Mouse (Mus musculus): ENCODE data around the gene Slc29a3. TPM values are rescaled to one million over a fixed set of nuclear protein-coding genes. Genes with fewer than 3 reads are reported as not detected.
"Not testable (repeated sequence)": the region's sequence is repeated elsewhere in the genome, so short reads cannot be mapped to it uniquely, and the experiment has no call there.

Gene Slc29a3
- polyA plus RNA-seq, 1 experiment = 3.5 TPM

GRCm38 (mm10) chr10:60735737-60736136 is 16.9 kb downstream of the Slc29a3 start:
- WGBS = 83% methylated on average over 1 of the region's 1 CpGs
- DNase-seq (ENCODE audit: low read depth, low spot score) = no peak

DNA sequence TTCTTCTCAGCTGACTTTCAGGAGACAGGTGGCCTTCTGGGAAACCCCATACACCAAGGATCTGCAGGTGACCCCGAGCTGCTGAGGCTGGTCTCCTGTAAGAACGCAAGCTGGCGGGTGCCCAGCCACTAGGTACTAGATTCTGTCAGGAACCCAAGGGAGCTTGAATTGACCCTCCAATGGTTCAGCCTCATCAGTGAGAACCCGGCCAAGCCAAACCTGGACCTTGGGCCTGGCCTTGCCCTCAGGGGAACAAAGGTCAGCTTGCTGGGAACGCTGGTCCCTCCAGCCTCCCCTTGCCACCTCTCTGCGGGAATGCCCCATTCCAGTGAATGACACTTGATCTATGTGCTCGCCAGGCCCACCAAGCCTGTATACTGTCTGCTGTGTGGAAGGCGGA is 19.1 kb downstream of the Slc29a3 start:
- WGBS = 86% methylated on average over 8 of the region's 8 CpGs
- DNase-seq (ENCODE audit: low read depth, low spot score) = no peak

DNA sequence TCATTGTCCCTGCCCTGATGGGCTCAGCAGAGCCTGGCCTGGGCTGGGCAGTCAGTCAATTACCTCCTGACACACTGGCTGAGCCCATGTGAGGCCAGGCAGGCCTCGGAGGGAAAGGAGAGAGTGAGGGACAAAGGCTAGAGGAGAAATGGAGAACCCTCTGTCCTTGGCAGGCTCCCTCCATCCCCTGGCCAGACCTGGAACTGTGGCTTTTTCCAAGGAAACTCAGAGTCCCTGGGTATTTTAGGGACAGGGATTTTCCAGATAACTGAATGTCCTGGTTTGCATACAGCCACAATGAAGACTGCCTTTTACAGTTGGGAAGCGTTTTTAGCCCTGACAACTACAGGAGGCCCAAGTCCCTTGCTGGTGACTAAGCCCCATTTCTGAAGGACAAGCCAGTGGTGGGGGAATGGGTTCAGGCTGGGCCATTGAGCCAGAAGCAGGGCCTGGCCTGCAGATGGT is 20.2 kb downstream of the Slc29a3 start:
- WGBS = 71% methylated on average over 2 of the region's 2 CpGs

GRCm38 (mm10) chr10:60731742-60732141 is 20.9 kb downstream of the Slc29a3 start:
- 59% methylated on average over 5 of the region's 5 CpGs for WGBS
- no peak for DNase-seq (ENCODE audit: low read depth, low spot score)

More for the DNA sequence above, 20.2 kb downstream of the Slc29a3 start:
- DNase-seq (ENCODE audit: low read depth, low spot score) = no peak

DNA sequence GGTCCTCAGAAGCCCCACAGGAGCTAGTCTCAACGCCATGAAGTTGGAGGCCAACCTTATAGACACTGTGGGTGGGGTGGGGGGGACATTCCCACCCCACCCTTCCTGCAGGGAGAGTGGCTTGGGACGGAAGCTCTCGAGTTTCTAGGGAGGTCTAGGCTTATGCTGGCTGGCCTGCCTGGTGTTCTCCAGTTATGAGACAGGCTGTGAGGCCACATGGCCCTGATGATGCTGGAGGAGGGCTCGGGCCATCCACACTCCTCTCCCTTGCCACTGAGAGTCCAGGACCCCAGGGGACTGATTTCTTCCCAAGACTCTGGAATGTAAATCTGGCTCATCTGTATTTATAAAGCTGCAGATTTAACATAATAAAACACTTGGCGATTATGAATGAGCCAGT is 25.3 kb downstream of the Slc29a3 start:
- no peak for DNase-seq (ENCODE audit: low read depth, low spot score)
- WGBS = 52% methylated on average over 5 of the region's 5 CpGs

DNA sequence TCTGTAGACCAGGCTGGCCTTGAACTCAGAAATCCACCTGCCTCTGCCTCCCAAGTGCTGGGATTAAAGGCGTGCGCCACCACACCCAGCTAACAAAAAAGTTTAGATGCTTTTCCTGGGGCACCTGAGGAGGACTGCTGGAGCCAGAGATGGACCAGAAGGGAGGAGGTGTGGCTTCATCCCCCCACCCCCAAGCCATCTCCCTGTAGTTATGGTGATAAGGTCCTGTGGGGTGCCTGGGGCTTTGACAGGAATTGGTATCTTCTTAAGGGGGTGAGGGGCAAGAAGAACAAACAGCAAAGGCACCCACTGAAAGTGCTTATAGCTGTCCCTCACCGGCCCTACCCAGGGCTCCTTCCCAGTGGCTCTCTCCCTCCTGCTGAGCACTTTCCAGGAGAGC is 25.7 kb downstream of the Slc29a3 start:
- 86% methylated on average over 3 of the region's 3 CpGs for WGBS
- no peak for DNase-seq (ENCODE audit: low read depth, low spot score)

- 74% methylated on average over 6 of the region's 6 CpGs for WGBS
- no peak for DNase-seq (ENCODE audit: low read depth, low spot score)
These were observed 28.1 kb downstream of the Slc29a3 start for GRCm38 (mm10) chr10:60724496-60724895.

DNA sequence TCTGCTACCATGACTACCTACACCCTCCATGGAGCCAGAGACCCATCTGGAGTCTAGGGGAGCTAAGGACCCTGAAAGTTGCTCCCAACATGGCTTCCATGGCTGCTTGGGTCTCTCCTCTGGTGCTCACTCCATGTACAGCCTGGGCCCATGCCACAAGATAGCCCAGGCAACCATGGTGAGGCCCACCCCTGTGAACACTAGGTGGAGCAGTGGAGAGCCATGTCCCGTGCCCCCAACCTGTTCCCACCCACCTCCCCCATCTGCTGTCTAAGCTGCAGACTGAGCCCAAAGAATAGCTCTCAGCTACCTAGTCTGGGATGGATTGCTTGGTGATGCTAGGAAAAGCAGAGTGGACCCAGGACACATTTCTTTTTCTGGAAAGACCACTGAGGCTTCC is 29.2 kb downstream of the Slc29a3 start:
- 62% methylated on average over 1 of the region's 1 CpGs for WGBS
- no peak for DNase-seq (ENCODE audit: low read depth, low spot score)

GRCm38 (mm10) chr10:60721640-60722039 is 31.0 kb downstream of the Slc29a3 start:
- DNase-seq (ENCODE audit: low read depth, low spot score) = no peak
- 66% methylated on average over 12 of the region's 12 CpGs for WGBS

DNA sequence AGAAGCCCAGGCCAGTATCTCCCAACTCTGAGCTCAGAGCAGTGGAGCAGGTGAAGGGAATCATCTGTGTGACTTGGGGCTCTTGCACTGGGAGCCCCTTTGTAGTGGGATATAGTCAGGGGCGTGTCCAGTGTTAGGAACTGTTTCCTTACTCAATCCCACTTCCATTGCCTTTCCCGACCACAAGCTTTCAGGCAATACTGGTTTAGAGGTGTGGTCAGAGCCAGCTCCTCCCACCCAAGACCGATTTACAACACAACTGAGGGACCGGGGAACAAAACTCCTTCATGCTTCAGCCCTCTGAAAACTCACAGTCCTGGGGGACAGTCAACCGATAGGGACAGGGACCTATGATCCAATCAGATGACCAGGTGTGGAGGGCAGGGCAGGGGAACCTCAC is 32.1 kb downstream of the Slc29a3 start:
- no peak for DNase-seq (ENCODE audit: low read depth, low spot score)
- 80% methylated on average over 5 of the region's 5 CpGs for WGBS

DNA sequence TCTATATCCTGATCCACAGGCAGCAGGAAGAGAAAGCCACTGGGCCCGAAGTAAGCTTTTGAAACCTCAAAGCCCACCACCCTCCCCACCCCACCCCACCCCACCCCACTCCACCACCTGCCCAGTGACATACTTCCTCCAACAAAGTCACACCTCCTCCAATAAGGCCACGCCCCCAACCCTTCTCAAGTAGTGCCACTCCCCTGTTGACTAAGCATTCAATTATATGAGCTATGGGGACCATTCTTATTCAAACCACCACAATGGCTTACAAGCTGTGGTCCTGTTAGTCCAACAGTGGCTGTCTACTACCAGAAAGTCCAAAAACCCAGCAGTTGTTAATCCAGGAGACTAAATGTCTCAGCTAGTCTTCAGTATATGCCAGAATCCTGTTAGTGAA is 34.1 kb downstream of the Slc29a3 start:
- WGBS = 90% methylated on average over 2 of the region's 2 CpGs
- DNase-seq (ENCODE audit: low read depth, low spot score) = no peak

GRCm38 (mm10) chr10:60716449-60716848 is 36.1 kb downstream of the Slc29a3 start:
- DNase-seq (ENCODE audit: low read depth, low spot score) = no peak
- WGBS = 83% methylated on average over 3 of the region's 3 CpGs

- not testable (repeated sequence) for DNase-seq (ENCODE audit: low read depth, low spot score)
- 47% methylated on average over 8 of the region's 8 CpGs for WGBS
These were observed 40.3 kb downstream of the Slc29a3 start for GRCm38 (mm10) chr10:60712299-60712698.

DNA sequence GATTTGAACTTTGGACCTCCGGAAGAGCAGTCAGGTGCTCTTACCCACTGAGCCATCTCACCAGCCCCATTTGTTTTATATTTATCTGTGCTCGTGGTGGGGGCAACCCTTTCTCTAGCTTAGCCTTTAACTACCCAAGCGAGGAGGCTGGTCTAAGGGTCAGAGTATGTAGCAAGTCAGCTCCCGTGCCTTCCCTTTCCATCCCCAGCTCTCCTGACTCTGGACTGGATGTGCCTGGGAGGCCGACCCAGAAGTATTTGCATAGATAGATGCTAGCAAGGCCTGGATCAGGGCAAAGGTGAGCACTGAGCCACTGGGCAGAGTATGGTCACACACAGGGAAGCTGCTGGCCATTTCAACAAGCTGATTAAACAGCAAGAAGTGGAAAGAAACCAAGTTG is 43.8 kb downstream of the Slc29a3 start:
- DNase-seq (ENCODE audit: low read depth, low spot score) = no peak
- WGBS = 76% methylated on average over 5 of the region's 5 CpGs

GRCm38 (mm10) chr10:60706268-60706667 is 46.3 kb downstream of the Slc29a3 start:
- DNase-seq (ENCODE audit: low read depth, low spot score) = no peak
- whole genome bisulfite sequencing = 79% methylated on average over 4 of the region's 4 CpGs

DNA sequence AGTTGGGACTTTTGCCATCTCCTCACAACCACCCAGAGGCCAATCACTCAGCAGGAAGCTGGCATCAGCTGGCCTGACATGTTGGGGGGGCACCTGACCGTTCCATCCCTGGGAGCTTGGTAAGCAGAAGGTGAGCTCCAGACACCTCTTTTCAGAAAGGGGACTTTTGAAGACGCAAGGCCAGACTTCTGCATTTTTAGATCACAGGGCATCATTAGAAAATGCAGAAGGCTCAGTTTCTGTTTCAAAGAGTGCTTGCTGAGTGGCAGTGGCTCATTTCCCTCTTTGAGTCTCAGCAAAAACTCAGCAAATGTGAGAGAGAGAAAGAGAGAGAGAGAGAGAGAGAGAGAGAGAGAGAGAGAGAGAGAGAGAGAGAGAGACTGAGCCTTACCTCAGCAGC is 47.5 kb downstream of the Slc29a3 start:
- no peak for DNase-seq (ENCODE audit: low read depth, low spot score)
- WGBS = 55% methylated on average over 2 of the region's 2 CpGs

DNA sequence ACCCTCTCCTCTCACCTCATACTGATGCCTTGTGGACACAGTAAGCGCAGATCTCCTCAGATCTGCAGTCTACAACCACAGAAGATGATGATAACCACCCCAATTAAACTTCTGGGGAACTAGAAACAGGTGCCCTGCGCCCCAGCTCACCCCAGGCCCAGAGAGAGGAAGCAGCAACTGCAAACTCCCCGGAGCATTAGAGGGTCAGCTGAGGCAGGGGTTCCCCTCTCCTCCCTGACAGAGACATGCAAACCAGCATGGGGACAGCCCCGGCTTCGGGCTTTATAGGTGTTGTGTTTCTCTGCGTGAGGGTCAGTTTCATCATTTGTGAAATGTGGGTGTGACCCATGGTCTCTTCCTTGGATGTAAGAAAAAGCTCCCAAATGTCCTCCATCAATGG is 54.8 kb downstream of the Slc29a3 start:
- WGBS = 71% methylated on average over 6 of the region's 6 CpGs
- DNase-seq (ENCODE audit: low read depth, low spot score) = no peak

DNA sequence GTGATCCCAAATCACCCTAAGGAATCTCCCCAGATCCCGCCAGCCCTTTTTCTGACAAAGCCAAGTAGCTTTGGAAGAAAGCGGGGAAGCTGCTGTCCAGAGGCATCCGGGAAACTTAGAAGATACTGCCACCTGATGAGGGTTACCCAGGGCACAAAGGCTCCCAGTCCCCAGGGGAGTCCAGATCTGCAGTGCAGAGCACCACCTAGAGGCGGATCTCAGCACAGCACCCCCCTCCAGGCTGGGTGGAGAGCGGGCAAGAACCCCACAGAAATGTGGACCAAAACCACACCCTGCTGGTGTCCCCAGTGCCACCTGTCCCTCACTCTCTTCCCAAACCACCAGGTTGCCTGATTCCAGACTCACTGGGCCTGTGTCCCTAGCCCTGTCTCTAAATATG is 55.6 kb downstream of the Slc29a3 start:
- DNase-seq (ENCODE audit: low read depth, low spot score) = no peak
- WGBS = 10% methylated on average over 5 of the region's 5 CpGs

DNA sequence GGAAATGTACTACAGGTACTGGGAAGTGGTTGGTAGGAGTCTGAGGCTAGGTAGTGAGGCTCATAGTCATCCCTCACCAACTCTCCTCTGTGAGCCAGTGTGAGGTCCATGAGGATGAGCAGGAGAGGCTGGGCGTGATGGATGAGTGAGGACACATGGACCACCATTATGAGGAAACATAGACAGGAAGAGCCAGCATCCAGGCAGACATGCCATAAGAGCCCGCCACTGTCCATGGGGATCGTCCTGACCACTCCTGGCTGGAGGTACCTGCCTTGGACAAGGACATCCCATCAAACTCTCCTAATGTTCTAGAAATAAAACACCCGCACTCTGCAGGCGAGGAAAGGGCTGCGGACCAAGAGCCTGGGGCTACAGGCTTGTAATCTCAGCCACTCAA is 56.2 kb downstream of the Slc29a3 start, which contains the start of gene Cdh23:
Cdh23 (minus strand) TSS at position 101 of the 400 bp plus-strand sequence.
- WGBS = 85% methylated on average over 6 of the region's 6 CpGs
- no peak for DNase-seq (ENCODE audit: low read depth, low spot score)

- 45% methylated on average over 20 of the region's 20 CpGs for WGBS
- DNase-seq (ENCODE audit: low read depth, low spot score) = no peak
These were observed 60.8 kb downstream of the Slc29a3 start for GRCm38 (mm10) chr10:60691671-60692390.

DNA sequence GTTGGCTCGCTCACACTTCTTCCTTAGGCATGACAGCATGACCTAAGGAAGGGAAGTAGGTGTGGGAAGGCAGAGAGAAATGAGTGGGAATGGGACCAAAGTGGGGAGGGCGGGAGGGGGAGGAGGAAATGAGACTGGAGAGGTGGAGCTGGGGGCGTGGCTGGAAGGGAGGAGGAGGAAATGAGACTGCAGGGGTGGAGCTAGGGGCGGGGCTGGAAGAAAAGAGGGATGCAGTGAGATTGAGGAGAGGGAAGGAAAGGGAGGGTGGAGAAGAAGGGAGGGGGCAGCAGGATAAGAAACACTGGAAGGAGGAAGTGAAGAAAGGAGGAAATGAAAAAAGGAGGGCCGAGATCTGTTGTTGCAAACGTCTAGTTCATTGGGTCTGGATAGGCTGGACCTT is 61.6 kb downstream of the Slc29a3 start:
- WGBS = 35% methylated on average over 6 of the region's 6 CpGs
- DNase-seq (ENCODE audit: low read depth, low spot score) = no peak

DNA sequence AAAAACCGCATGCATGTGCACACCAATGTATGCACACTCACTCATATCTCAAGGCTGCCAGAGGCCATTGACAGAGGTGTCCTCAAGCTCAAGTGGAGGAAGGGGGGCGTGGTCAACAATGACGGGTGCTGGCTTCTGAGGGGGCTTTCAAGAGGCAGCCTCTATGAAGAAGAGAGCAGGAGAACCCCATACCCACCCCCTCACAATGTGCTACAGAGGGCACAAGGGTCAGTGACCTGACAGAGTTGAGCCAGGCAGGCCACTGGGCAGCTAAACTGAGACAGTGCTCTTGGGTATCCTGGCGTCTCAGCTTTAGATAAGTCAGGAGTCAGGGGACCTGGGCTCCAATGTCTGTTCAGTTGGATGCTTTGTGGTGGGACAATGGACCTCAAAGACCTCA is 63.2 kb downstream of the Slc29a3 start:
- 68% methylated on average over 4 of the region's 4 CpGs for WGBS
- DNase-seq (ENCODE audit: low read depth, low spot score) = no peak
